Mouse (Mus musculus) MEL (cell line): ENCODE measurements around the gene Kcnab1. TPM values are rescaled to one million over a fixed set of nuclear protein-coding genes. Genes with fewer than 3 reads are reported as not detected.

Experiments
- DNase-seq: peaks from one replicate; pipeline ENCODE4 v3.0.0; 2011; ENCODE audit warnings: low read depth, low spot score
- H3K27ac ChIP-seq: 2 replicates; pipeline ENCODE4 v1.5.1; 2012; ENCODE audit warnings: low read depth, mild to moderate bottlenecking, control low read depth, low read length, moderate library complexity; ENCODE audit not compliant: control insufficient read depth
- H3K27me3 ChIP-seq, 2 experiments: fragments of 150-350 bp in 1 of 2; sonication (generic) in 1 of 2; 2 replicates each; pipeline ENCODE4 v1.6.1; 2012; ENCODE audit warnings: low read length in 2 of 2, mild to moderate bottlenecking in 2 of 2, improper control_type of control experiment in 1 of 2, moderate library complexity in 1 of 2; ENCODE audit not compliant: insufficient read depth in 2 of 2, control insufficient read depth in 1 of 2
- H3K36me3 ChIP-seq, 2 experiments: 2 replicates each; pipeline ENCODE4 v1.6.1; 2012 to 2014; ENCODE audit warnings: low read length in 2 of 2, improper control_type of control experiment in 1 of 2, inconsistent platforms in 1 of 2, mild to moderate bottlenecking in 1 of 2; ENCODE audit not compliant: insufficient read depth in 2 of 2, control insufficient read depth in 1 of 2
- H3K4me1 ChIP-seq, 2 experiments: fragments of 150-350 bp in 1 of 2; sonication (generic) in 1 of 2; 2 replicates each; pipeline ENCODE4 v1.6.1; 2012; ENCODE audit warnings: low read length in 2 of 2, improper control_type of control experiment in 1 of 2, mild to moderate bottlenecking in 1 of 2; ENCODE audit not compliant: insufficient read depth in 2 of 2, control insufficient read depth in 1 of 2
- H3K4me3 ChIP-seq, 2 experiments: fragments of 150-350 bp in 1 of 2; sonication (generic) in 1 of 2; 2 replicates each; pipeline ENCODE4 v1.5.1; 2012; ENCODE audit warnings: low read depth in 2 of 2, low read length in 2 of 2, mild to moderate bottlenecking in 2 of 2, moderate library complexity in 2 of 2, control low read depth in 1 of 2, improper control_type of control experiment in 1 of 2; ENCODE audit not compliant: control insufficient read depth in 1 of 2, insufficient read depth in 1 of 2
- H3K79me2 ChIP-seq: 2 replicates; pipeline ENCODE4 v1.6.1; 2012; ENCODE audit warnings: mild to moderate bottlenecking, low read length, moderate library complexity; ENCODE audit not compliant: control insufficient read depth, poor library complexity, insufficient read depth
- H3K9ac ChIP-seq: 2 replicates; pipeline ENCODE4 v1.6.1; 2012; ENCODE audit warnings: low read depth, mild to moderate bottlenecking, control low read depth, low read length, moderate library complexity; ENCODE audit not compliant: control insufficient read depth, poor library complexity, severe bottlenecking
- H3K9me3 ChIP-seq: fragments of 150-350 bp; sonication (generic); replicated peaks from 2 replicates; pipeline ENCODE4 v1.6.1; 2012; ENCODE audit warnings: mild to moderate bottlenecking, low read length, improper control_type of control experiment, moderate library complexity; ENCODE audit not compliant: insufficient read depth
- BHLHE40 ChIP-seq: IDR thresholded peaks from 2 replicates; pipeline ENCODE4 v1.6.1; 2012; ENCODE audit warnings: low read depth, mild to moderate bottlenecking, inconsistent platforms, low read length, improper control_type of control experiment, borderline replicate concordance
- CHD1 ChIP-seq: IDR thresholded peaks from 2 replicates; pipeline ENCODE4 v1.6.1; 2012; ENCODE audit warnings: low read depth, mild to moderate bottlenecking, inconsistent platforms, low read length, improper control_type of control experiment
- CHD2 ChIP-seq: IDR thresholded peaks from 2 replicates; pipeline ENCODE4 v1.6.1; 2011; ENCODE audit warnings: low read length, improper control_type of control experiment
- CTCF ChIP-seq, 3 experiments: IDR thresholded peaks in 2 of 3; conservative IDR thresholded peaks in 1 of 3; 2 replicates each; pipeline ENCODE4 v1.5.1; 2011 to 2012; ENCODE audit warnings: low read length in 3 of 3, low read depth in 2 of 3, mild to moderate bottlenecking in 2 of 3, improper control_type of control experiment in 1 of 3, inconsistent platforms in 1 of 3, mixed read lengths in 1 of 3, moderate library complexity in 1 of 3; ENCODE audit not compliant: control insufficient read depth in 1 of 3, insufficient read depth in 1 of 3, poor library complexity in 1 of 3, severe bottlenecking in 1 of 3
- E2F4 ChIP-seq: IDR thresholded peaks from 2 replicates; pipeline ENCODE4 v1.6.1; 2011; ENCODE audit warnings: low read depth, low read length, improper control_type of control experiment, borderline replicate concordance
- ELF1 ChIP-seq: IDR thresholded peaks from 2 replicates; pipeline ENCODE4 v1.6.1; 2014; ENCODE audit warnings: low read depth, mild to moderate bottlenecking, inconsistent platforms, low read length, improper control_type of control experiment, moderate library complexity
- EP300 ChIP-seq, 2 experiments: IDR thresholded peaks; 2 replicates each; pipeline ENCODE4 v1.6.1; 2011; ENCODE audit warnings: improper control_type of control experiment in 2 of 2, low read length in 2 of 2, low read depth in 1 of 2, mild to moderate bottlenecking in 1 of 2
- ETS1 ChIP-seq: IDR thresholded peaks from 2 replicates; pipeline ENCODE4 v1.6.1; 2012; ENCODE audit warnings: low read depth, mild to moderate bottlenecking, inconsistent platforms, low read length, improper control_type of control experiment, moderate library complexity
- GABPA ChIP-seq: IDR thresholded peaks from 2 replicates; pipeline ENCODE4 v1.6.1; 2012; ENCODE audit warnings: low read depth, mild to moderate bottlenecking, inconsistent platforms, low read length, improper control_type of control experiment, moderate library complexity
- HCFC1 ChIP-seq: IDR thresholded peaks from 2 replicates; pipeline ENCODE4 v1.6.1; 2012; ENCODE audit warnings: low read depth, mild to moderate bottlenecking, inconsistent platforms, low read length, improper control_type of control experiment, moderate library complexity
- JUND ChIP-seq: IDR thresholded peaks from 2 replicates; pipeline ENCODE4 v1.6.1; 2011; ENCODE audit warnings: low read depth, mild to moderate bottlenecking, improper control_type of control experiment, low read length
- KAT2A ChIP-seq: conservative IDR thresholded peaks from 2 replicates; pipeline ENCODE4 v1.6.1; 2012; ENCODE audit warnings: low read depth, low read length, improper control_type of control experiment, inconsistent platforms
- MAFK ChIP-seq: IDR thresholded peaks from 2 replicates; pipeline ENCODE4 v1.6.1; 2011; ENCODE audit warnings: low read depth, mild to moderate bottlenecking, low read length, improper control_type of control experiment, borderline replicate concordance
- MAZ ChIP-seq: IDR thresholded peaks from 2 replicates; pipeline ENCODE4 v1.6.1; 2012; ENCODE audit warnings: low read depth, mild to moderate bottlenecking, inconsistent platforms, low read length, improper control_type of control experiment
- MEF2A ChIP-seq: IDR thresholded peaks from 2 replicates; pipeline ENCODE4 v1.6.1; 2014; ENCODE audit warnings: low read depth, mild to moderate bottlenecking, inconsistent platforms, low read length, improper control_type of control experiment; ENCODE audit not compliant: poor library complexity, insufficient replicate concordance, severe bottlenecking; ENCODE audit errors: extremely low read depth
- MXI1 ChIP-seq: IDR thresholded peaks from 2 replicates; pipeline ENCODE4 v1.6.1; 2011; ENCODE audit warnings: mild to moderate bottlenecking, low read depth, low read length, improper control_type of control experiment
- MYB ChIP-seq: IDR thresholded peaks from 2 replicates; pipeline ENCODE4 v1.6.1; 2011; ENCODE audit warnings: mild to moderate bottlenecking, low read depth, low read length, improper control_type of control experiment
- MYC ChIP-seq: IDR thresholded peaks from 2 replicates; pipeline ENCODE4 v1.6.1; 2011; ENCODE audit warnings: low read depth, mild to moderate bottlenecking, low read length, improper control_type of control experiment, moderate library complexity
- NELFE ChIP-seq: IDR thresholded peaks from 2 replicates; pipeline ENCODE4 v1.6.1; 2011; ENCODE audit warnings: low read depth, low read length, improper control_type of control experiment
- NRF1 ChIP-seq: IDR thresholded peaks from 2 replicates; pipeline ENCODE4 v1.6.1; 2014; ENCODE audit warnings: low read depth, mild to moderate bottlenecking, inconsistent platforms, low read length, improper control_type of control experiment, moderate library complexity; ENCODE audit not compliant: poor library complexity, insufficient read depth, severe bottlenecking
- POLR2A ChIP-seq, 2 experiments: IDR thresholded peaks; 2 replicates each; pipeline ENCODE4 v1.6.1; 2011 to 2012; ENCODE audit warnings: low read length in 2 of 2, mild to moderate bottlenecking in 2 of 2, control low read depth in 1 of 2, improper control_type of control experiment in 1 of 2, low read depth in 1 of 2, moderate library complexity in 1 of 2; ENCODE audit not compliant: control insufficient read depth in 1 of 2, insufficient read depth in 1 of 2, poor library complexity in 1 of 2
- POLR2AphosphoS2 ChIP-seq: IDR thresholded peaks from 2 replicates; pipeline ENCODE4 v1.6.1; 2011; ENCODE audit warnings: low read length, improper control_type of control experiment
- POLR2AphosphoS5 ChIP-seq: IDR thresholded peaks from 2 replicates; pipeline ENCODE4 v1.6.1; 2012; ENCODE audit warnings: low read depth, borderline replicate concordance, mild to moderate bottlenecking, inconsistent platforms, low read length, moderate library complexity, mixed read lengths
- RAD21 ChIP-seq: IDR thresholded peaks from 2 replicates; pipeline ENCODE4 v1.6.1; 2011; ENCODE audit warnings: mild to moderate bottlenecking, low read depth, low read length, improper control_type of control experiment
- RCOR1 ChIP-seq: IDR thresholded peaks from 2 replicates; pipeline ENCODE4 v1.6.1; 2012; ENCODE audit warnings: low read depth, mild to moderate bottlenecking, inconsistent platforms, low read length, improper control_type of control experiment
- SIN3A ChIP-seq: IDR thresholded peaks from 2 replicates; pipeline ENCODE4 v1.6.1; 2012; ENCODE audit warnings: low read length, improper control_type of control experiment, inconsistent platforms
- SMC3 ChIP-seq: IDR thresholded peaks from 2 replicates; pipeline ENCODE4 v1.6.1; 2011; ENCODE audit warnings: low read depth, low read length, improper control_type of control experiment
- TAL1 ChIP-seq: IDR thresholded peaks from 2 replicates; pipeline ENCODE4 v1.6.1; 2012; ENCODE audit warnings: mild to moderate bottlenecking, inconsistent platforms, low read length, moderate library complexity, mixed read lengths
- TBP ChIP-seq: IDR thresholded peaks from 2 replicates; pipeline ENCODE4 v1.8.0; 2011; ENCODE audit warnings: low read depth, low read length, improper control_type of control experiment
- TCF12 ChIP-seq: IDR thresholded peaks from 2 replicates; pipeline ENCODE4 v1.6.1; 2014; ENCODE audit warnings: low read depth, mild to moderate bottlenecking, inconsistent platforms, low read length, improper control_type of control experiment, moderate library complexity
- UBTF ChIP-seq: IDR thresholded peaks from 2 replicates; pipeline ENCODE4 v1.6.1; 2012; ENCODE audit warnings: low read depth, mild to moderate bottlenecking, inconsistent platforms, low read length, improper control_type of control experiment, moderate library complexity, borderline replicate concordance; ENCODE audit not compliant: insufficient read depth
- USF1 ChIP-seq: IDR thresholded peaks from 2 replicates; pipeline ENCODE4 v1.6.1; 2014; ENCODE audit warnings: low read depth, mild to moderate bottlenecking, inconsistent platforms, low read length, improper control_type of control experiment, moderate library complexity
- USF2 ChIP-seq, 2 experiments: IDR thresholded peaks; 2 replicates each; pipeline ENCODE4 v1.6.1; 2011 to 2012; ENCODE audit warnings: improper control_type of control experiment in 2 of 2, low read length in 2 of 2, borderline replicate concordance in 1 of 2, inconsistent platforms in 1 of 2, low read depth in 1 of 2, mild to moderate bottlenecking in 1 of 2; ENCODE audit not compliant: insufficient read depth in 1 of 2
- ZC3H11A ChIP-seq: IDR thresholded peaks from 2 replicates; pipeline ENCODE4 v1.6.1; 2012; ENCODE audit warnings: low read depth, mild to moderate bottlenecking, inconsistent platforms, low read length, improper control_type of control experiment
- ZKSCAN1 ChIP-seq: IDR thresholded peaks from 2 replicates; pipeline ENCODE4 v1.6.1; 2012; ENCODE audit warnings: low read depth, mild to moderate bottlenecking, inconsistent platforms, low read length, improper control_type of control experiment, moderate library complexity
- ZMIZ1 ChIP-seq: IDR thresholded peaks from 2 replicates; pipeline ENCODE4 v1.6.1; 2012; ENCODE audit warnings: low read depth, mild to moderate bottlenecking, inconsistent platforms, low read length, improper control_type of control experiment, moderate library complexity
- ZNF384 ChIP-seq: IDR thresholded peaks from 2 replicates; pipeline ENCODE4 v1.6.1; 2012; ENCODE audit warnings: low read depth, mild to moderate bottlenecking, inconsistent platforms, low read length, improper control_type of control experiment
- polyA plus RNA-seq, 2 experiments: library from polyadenylated mRNA; stranded (reverse) in 1 of 2; unstranded in 1 of 2; fragments of >175 nt in 1 of 2; fragments of >200 nt in 1 of 2; gene quantifications; 2 replicates each; pipeline versions ENCODE4 v1.2.1 to v1.2.4; 2012; ENCODE audit warnings: low replicate concordance in 2 of 2, low read depth in 1 of 2; ENCODE audit not compliant: insufficient read length in 2 of 2, insufficient read depth in 1 of 2, missing spikeins in 1 of 2
- total RNA-seq: library from RNA; depleted of rRNA; stranded (reverse); fragments of 300-350 nt; gene quantifications from 2 replicates; pipeline ENCODE4 v1.2.3, GENCODE M21; 2012

Kcnab1 gene
- total and polyA plus RNA-seq, 3 experiments = 0.06 to 0.08 TPM; not detected in 1

DNA sequence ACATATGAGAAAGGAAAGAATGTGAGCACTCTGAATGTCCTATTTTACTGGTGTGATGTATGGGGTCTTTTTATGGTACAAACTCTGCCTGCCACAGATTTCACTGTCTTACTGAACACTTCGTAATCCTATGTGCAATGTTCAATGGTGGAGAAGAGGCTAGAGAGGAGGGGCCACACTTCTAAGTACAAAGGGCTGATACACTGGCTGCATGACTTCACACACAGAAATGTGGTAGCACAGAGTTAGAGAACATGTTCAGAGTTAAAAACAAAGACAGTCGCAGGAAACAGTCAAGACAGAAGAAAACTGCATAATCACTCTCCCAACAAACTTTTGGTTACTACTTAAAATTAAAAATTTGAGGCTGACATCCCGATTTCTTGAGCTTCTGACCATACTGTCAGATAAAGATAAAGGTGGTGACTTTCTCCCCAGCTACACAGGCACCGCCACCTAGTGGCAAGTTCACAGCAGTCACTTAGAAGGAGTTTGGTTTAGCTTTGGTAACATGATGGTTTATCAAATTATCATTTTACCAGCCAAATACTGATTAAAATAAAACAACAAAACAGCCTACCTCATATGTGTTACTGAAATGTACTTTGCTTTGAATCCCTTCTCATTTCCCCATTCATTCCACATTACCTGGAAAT lies 270.8 kb downstream of the Kcnab1 start:
- H3K27me3 ChIP-seq = no peaks in the 10 kb centered on the region
- no peak overlapping the region for H3K27ac ChIP-seq
- no peaks in the 10 kb centered on the region; the same call in none of the 2 replicates for H3K79me2 ChIP-seq
- peaks cover 23 to 60% of the 10 kb centered on the region in 2 experiments for H3K36me3 ChIP-seq
- H3K4me3 ChIP-seq = no peak overlapping the region
- H3K9me3 ChIP-seq = no peaks in the 10 kb centered on the region
- no peak overlapping the region for H3K9ac ChIP-seq
- H3K4me1 ChIP-seq = no peaks in the 10 kb centered on the region; a peak in 1 of 4 replicates
- DNase-seq = peak; percentile 72
- TF ChIP-seq TAL1 (no peak), E2F4 (no peak), ZKSCAN1 (no peak), GABPA (no peak), UBTF (no peak), JUND (no peak), NRF1 (no peak), EP300 (IDR thresholded peaks at IDR 0.05; ENCODE audit: low read depth in 1 of 2, low read length in 2 of 2) (no peak), ETS1 (0 out of 2 replicates have a peak, but pooled peaks have one; percentile 21), MYC (no peak), TCF12 (no peak), CTCF (IDR thresholded peaks at IDR 0.05 in 2 of 3, conservative IDR thresholded peaks at IDR 0.05 in 1 of 3; ENCODE audit: control insufficient read depth in 1 of 3, insufficient read depth in 1 of 3, low read depth in 2 of 3, low read length in 3 of 3, poor library complexity in 1 of 3, severe bottlenecking in 1 of 3) (peak; percentile 75 to 77 (median 76)), ZC3H11A (no peak), MAZ (no peak), TBP (no peak), CHD2 (no peak), ZMIZ1 (no peak), RCOR1 (no peak), ZNF384 (no peak), MYB (no peak), HCFC1 (no peak), USF2 (IDR thresholded peaks at IDR 0.05; ENCODE audit: borderline replicate concordance in 1 of 2, insufficient read depth in 1 of 2, low read depth in 1 of 2, low read length in 2 of 2) (no peak), ELF1 (no peak), POLR2A (IDR thresholded peaks at IDR 0.05; ENCODE audit: control insufficient read depth in 1 of 2, insufficient read depth in 1 of 2, low read depth in 1 of 2, low read length in 2 of 2, poor library complexity in 1 of 2) (no peak), USF1 (no peak), MEF2A (no peak), NELFE (no peak), MXI1 (no peak), MAFK (no peak), POLR2AphosphoS5 (no peak), KAT2A (no peak), POLR2AphosphoS2 (no peak), RAD21 (peak; percentile 34), SMC3 (peak; percentile 59), SIN3A (no peak), CHD1 (no peak), BHLHE40 (no peak)
